In genomic region chr14:7857835-7858234, GRCm38 (mm10) we compare ENCODE assay signal across 20 mouse cellular contexts. TPM values are rescaled to one million over a fixed set of nuclear protein-coding genes. Genes with fewer than 3 reads are reported as not detected.
DNase-seq lines count a peak whose midpoint lies in the region; ATAC-seq and TF ChIP-seq lines count a peak whose summit lies in the region.
"Had no signal": no experiment of that assay in that cellular context is flagged by ENCODE, and none has a peak within 500 bp of the region (broad histone marks: within the 10 kb centered on the region; RNA-seq: fewer than 3 reads in every experiment).

No protein-coding gene starts in this region.

- H3K36me3 ChIP-seq in kidney, embryonic 14.5 days (ENCODE audit: control insufficient read depth, insufficient read depth, low read length) = no peaks in the 10 kb centered on the region
- H3K36me3 ChIP-seq in hindbrain, embryonic 10.5 days = no peaks in the 10 kb centered on the region
- H3K36me3 ChIP-seq: limb, embryonic 12.5 days; midbrain, embryonic 12.5 days; neural tube, embryonic 12.5 days had no signal

- no peak for DNase-seq in kidney, postnatal 25 days
- DNase-seq in 416B (ENCODE audit: low read depth) = peak; percentile 76
- DNase-seq in CD4-positive, CD25-positive, alpha-beta regulatory T cell, adult 2 months (ENCODE audit: low read depth, low spot score) = peak; percentile 11
- DNase-seq in induced T-regulatory cell, adult 2 months (ENCODE audit: low read depth) = peak; percentile 37
- no peak for DNase-seq in hindbrain, embryonic 10.5 days (ENCODE audit: low spot score)
- DNase-seq in lung, adult 2 months = no peak
- DNase-seq: cerebellum, adult 8-10 months; forebrain, postnatal 0 days; gastrocnemius, postnatal 36 days; kidney, adult 18-20 months; kidney, postnatal 14 days; layer of hippocampus, adult 9-11 months; lung, embryonic 14.5 days; lung, postnatal 4 days; thymus, postnatal 14 days had no signal

- H3K4me2 ChIP-seq in kidney, embryonic 14.5 days (replicated peaks; ENCODE audit: low read depth, low read length) = no peak overlapping the region
- H3K4me2 ChIP-seq: limb, embryonic 12.5 days; lung, embryonic 14.5 days; midbrain, embryonic 12.5 days; neural tube, embryonic 12.5 days had no signal

- peaks cover 44% of the 10 kb centered on the region for H3K4me1 ChIP-seq in kidney, embryonic 14.5 days (ENCODE audit: control insufficient read depth, insufficient read depth, low read length)
- peaks cover 22% of the 10 kb centered on the region for H3K4me1 ChIP-seq in hindbrain, embryonic 10.5 days (replicated peaks)
- peaks cover 10% of the 10 kb centered on the region for H3K4me1 ChIP-seq in lung, adult 2 months (ENCODE audit: control insufficient read depth, insufficient read depth, low read length)

- no peak overlapping the region for H3K9ac ChIP-seq in kidney, embryonic 14.5 days (ENCODE audit: low read depth, low read length)
- H3K9ac ChIP-seq: forebrain, postnatal 0 days; limb, embryonic 12.5 days; lung, embryonic 14.5 days; midbrain, embryonic 12.5 days; neural tube, embryonic 12.5 days had no signal

- H3K27me3 ChIP-seq in kidney, embryonic 14.5 days (ENCODE audit: control insufficient read depth, insufficient read depth, low read length) = no peaks in the 10 kb centered on the region
- H3K27me3 ChIP-seq in hindbrain, embryonic 10.5 days (ENCODE audit: insufficient read depth, poor library complexity, severe bottlenecking) = no peaks in the 10 kb centered on the region
- H3K27me3 ChIP-seq: limb, embryonic 12.5 days; midbrain, embryonic 12.5 days; neural tube, embryonic 12.5 days had no signal

- no peak for TF ChIP-seq POLR2A in lung, adult 2 months (IDR thresholded peaks at IDR 0.05; ENCODE audit: borderline replicate concordance, extremely low read depth, low read depth, low read length)

- ATAC-seq in kidney, embryonic 14.5 days (ENCODE audit: low FRiP score, low TSS enrichment) = 0 out of 2 replicates have a peak, but pooled peaks have one; percentile 36
- ATAC-seq: forebrain, postnatal 0 days; hindbrain, postnatal 0 days had no signal

- H3K4me3 ChIP-seq in kidney, embryonic 14.5 days (ENCODE audit: low read length) = no peak overlapping the region
- H3K4me3 ChIP-seq in hindbrain, embryonic 10.5 days = no peak overlapping the region
- H3K4me3 ChIP-seq in lung, adult 2 months (replicated peaks; ENCODE audit: extremely low read depth, low read depth, low read length) = no peak overlapping the region
- H3K4me3 ChIP-seq: limb, embryonic 12.5 days; midbrain, embryonic 12.5 days; neural tube, embryonic 12.5 days had no signal

- H3K9me3 ChIP-seq in kidney, embryonic 14.5 days (ENCODE audit: control insufficient read depth, low read length) = no peaks in the 10 kb centered on the region
- H3K9me3 ChIP-seq in hindbrain, embryonic 10.5 days = no peaks in the 10 kb centered on the region
- H3K9me3 ChIP-seq: limb, embryonic 12.5 days; midbrain, embryonic 12.5 days; neural tube, embryonic 12.5 days had no signal

- H3K27ac ChIP-seq in kidney, embryonic 14.5 days (ENCODE audit: low read depth, low read length) = no peak overlapping the region; the same call in 1 of the 2 replicates
- no peak overlapping the region for H3K27ac ChIP-seq in hindbrain, embryonic 10.5 days
- H3K27ac ChIP-seq: hindbrain, postnatal 0 days; midbrain, embryonic 12.5 days; neural tube, embryonic 12.5 days had no signal

- 77% methylated on average over 3 of the region's 3 CpGs for WGBS in kidney, embryonic 14.5 days
- WGBS in hindbrain, embryonic 10.5 days = 90% methylated on average over 3 of the region's 3 CpGs
- WGBS in lung, adult 2 months = 96% methylated on average over 3 of the region's 3 CpGs

- TF ChIP-seq CTCF in lung, adult 2 months (IDR thresholded peaks at IDR 0.05; ENCODE audit: insufficient read depth, low read length) = no peak

RNA-seq across cellular contexts. Expression of gene Flnb, which starts 40.1 kb away (rescaled TPM):
- polyA plus RNA-seq in kidney, embryonic 14.5 days (2014; fragmentation: Nextera tagmentation; extraction: Ambion mirVana) = 12.7 and 25.7 TPM in 2 replicates
- polyA plus RNA-seq in hindbrain, embryonic 10.5 days (2016; fragmentation: Nextera tagmentation; extraction: Ambion mirVana) = 17.2 and 19.8 TPM in 2 replicates
- 22.3 and 26.4 TPM in 2 replicates for polyA plus RNA-seq in lung, adult 2 months (2012; rRNA removed)

Comparison
In these comparisons a context has a peak if more than half of its experiments do, and no peak if none do; other contexts are left out.
1. DNase-seq: peak in 416B (single experiment), CD4-positive, CD25-positive, alpha-beta regulatory T cell, adult 2 months (single experiment) and induced T-regulatory cell, adult 2 months (single experiment); none in kidney, postnatal 25 days (0 of 2), hindbrain, embryonic 10.5 days (single experiment) and lung, adult 2 months (single experiment).